Mouse (Mus musculus) spleen, adult 2 months (tissue): ENCODE measurements around the gene Dpysl5.

Experiments
- CTCF ChIP-seq: fragments of 200-500 bp; IDR thresholded peaks from 2 replicates; pipeline ENCODE4 v1.5.1; 2011; ENCODE audit warnings: mild to moderate bottlenecking, inconsistent platforms; ENCODE audit not compliant: insufficient read depth, insufficient read length, insufficient replicate concordance; ENCODE audit errors: extremely low read depth
- POLR2A ChIP-seq: fragments of 200-500 bp; IDR thresholded peaks from 2 replicates; pipeline ENCODE4 v1.6.1; 2011; ENCODE audit warnings: low read depth, low read length, inconsistent platforms

DNA sequence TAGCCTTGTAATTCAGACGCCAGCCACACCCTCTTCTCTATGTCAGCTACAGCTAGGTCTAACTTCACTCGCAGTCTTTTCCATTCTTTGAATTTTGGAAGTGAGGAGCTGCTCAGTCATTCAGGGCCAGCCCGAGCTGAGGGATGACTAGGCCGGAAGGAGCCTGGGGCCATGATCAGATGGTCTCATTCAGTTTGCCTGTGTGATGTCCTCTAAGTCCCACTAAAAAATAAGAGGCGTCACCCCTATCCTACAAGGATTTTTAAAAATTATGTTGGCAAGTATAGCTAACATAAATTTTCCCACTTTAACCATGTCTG is 52.1 kb downstream of the Dpysl5 start:
- TF ChIP-seq POLR2A = no peak
- TF ChIP-seq CTCF = no peak
